Mouse (Mus musculus): ENCODE measurements around the gene 5730409E04Rik. TPM values are rescaled to one million over a fixed set of nuclear protein-coding genes. Genes with fewer than 3 reads are reported as not detected.

5730409E04Rik gene
- total RNA-seq, 2 experiments from 2014 or later = not detected

- ATAC-seq (replicated peaks; ENCODE audit: low FRiP score, low TSS enrichment, poor library complexity, severe bottlenecking) = no peak
These were observed 22.3 kb downstream of the 5730409E04Rik start for GRCm38 (mm10) chr4:126631922-126632321.

GRCm38 (mm10) chr4:126632668-126633067 lies 23.1 kb downstream of the 5730409E04Rik start:
- no peak for ATAC-seq (replicated peaks; ENCODE audit: low FRiP score, low TSS enrichment, poor library complexity, severe bottlenecking)

GRCm38 (mm10) chr4:126636330-126636729 lies 26.7 kb downstream of the 5730409E04Rik start:
- no peak for ATAC-seq (replicated peaks; ENCODE audit: low FRiP score, low TSS enrichment, poor library complexity, severe bottlenecking)

GRCm38 (mm10) chr4:126637446-126637845 lies 27.8 kb downstream of the 5730409E04Rik start:
- ATAC-seq (replicated peaks; ENCODE audit: low FRiP score, low TSS enrichment, poor library complexity, severe bottlenecking) = no peak

- no peak for ATAC-seq (replicated peaks; ENCODE audit: low FRiP score, low TSS enrichment, poor library complexity, severe bottlenecking)
These were observed 29.7 kb downstream of the 5730409E04Rik start for GRCm38 (mm10) chr4:126639339-126639738.

- no peak for ATAC-seq (replicated peaks; ENCODE audit: low FRiP score, low TSS enrichment, poor library complexity, severe bottlenecking)
These were observed 32.3 kb downstream of the 5730409E04Rik start for GRCm38 (mm10) chr4:126641901-126642300.

GRCm38 (mm10) chr4:126643815-126644214 lies 34.2 kb downstream of the 5730409E04Rik start:
- ATAC-seq (replicated peaks; ENCODE audit: low FRiP score, low TSS enrichment, poor library complexity, severe bottlenecking) = no peak

- ATAC-seq (replicated peaks; ENCODE audit: low FRiP score, low TSS enrichment, poor library complexity, severe bottlenecking) = no peak
These were observed 34.8 kb downstream of the 5730409E04Rik start for GRCm38 (mm10) chr4:126644333-126644963.

- ATAC-seq (replicated peaks; ENCODE audit: low FRiP score, low TSS enrichment, poor library complexity, severe bottlenecking) = no peak
These were observed 38.6 kb downstream of the 5730409E04Rik start for GRCm38 (mm10) chr4:126647996-126648910.

- no peak for ATAC-seq (replicated peaks; ENCODE audit: low FRiP score, low TSS enrichment, poor library complexity, severe bottlenecking)
These were observed 43.5 kb downstream of the 5730409E04Rik start for GRCm38 (mm10) chr4:126653148-126653547.

GRCm38 (mm10) chr4:126655356-126655755 lies 45.7 kb downstream of the 5730409E04Rik start:
- peak; percentile 70 for ATAC-seq (replicated peaks; ENCODE audit: low FRiP score, low TSS enrichment, poor library complexity, severe bottlenecking)

- ATAC-seq (replicated peaks; ENCODE audit: low FRiP score, low TSS enrichment, poor library complexity, severe bottlenecking) = no peak
These were observed 51.6 kb downstream of the 5730409E04Rik start for GRCm38 (mm10) chr4:126661249-126661648.

Other genes with a start within 250 kb of the 5730409E04Rik start
- gene Ago3, start 180.3 kb upstream of the 5730409E04Rik start, total RNA-seq (2014; fragmentation: Nextera tagmentation) = 18.0 and 31.5 TPM in 2 replicates
- gene Ago3, start 180.3 kb upstream of the 5730409E04Rik start, total RNA-seq (2017) = 3.0 and 20.2 TPM in 2 replicates
- gene Ago1, start 141.2 kb upstream of the 5730409E04Rik start, total RNA-seq (2014; fragmentation: Nextera tagmentation) = 35.3 and 42.6 TPM in 2 replicates
- 23.3 and 32.2 TPM in 2 replicates for gene Ago1, start 141.2 kb upstream of the 5730409E04Rik start, total RNA-seq (2017)
- 0.90 and 1.0 TPM in 2 replicates for gene Ago4, start 76.3 kb upstream of the 5730409E04Rik start, total RNA-seq (2014; fragmentation: Nextera tagmentation)
- 2.0 and 3.5 TPM in 2 replicates for gene Ago4, start 76.3 kb upstream of the 5730409E04Rik start, total RNA-seq (2017)
- gene Clspn, start 52.9 kb upstream of the 5730409E04Rik start, total RNA-seq (2014; fragmentation: Nextera tagmentation) = 48.9 and 73.1 TPM in 2 replicates
- 92.8 and 119 TPM in 2 replicates for gene Clspn, start 52.9 kb upstream of the 5730409E04Rik start, total RNA-seq (2017)
- gene Psmb2, start 67.8 kb downstream of the 5730409E04Rik start, total RNA-seq (2014; fragmentation: Nextera tagmentation) = 290 and 339 TPM in 2 replicates
- gene Psmb2, start 67.8 kb downstream of the 5730409E04Rik start, total RNA-seq (2017) = 111 and 188 TPM in 2 replicates
- not detected in 2 replicates for gene Tfap2e, start 126.4 kb downstream of the 5730409E04Rik start, total RNA-seq (2014; fragmentation: Nextera tagmentation)
- gene Tfap2e, start 126.4 kb downstream of the 5730409E04Rik start, total RNA-seq (2017) = not detected in 2 replicates
- 14.3 and 22.2 TPM in 2 replicates for gene Ncdn, start 143.6 kb downstream of the 5730409E04Rik start, total RNA-seq (2014; fragmentation: Nextera tagmentation)
- gene Ncdn, start 143.6 kb downstream of the 5730409E04Rik start, total RNA-seq (2017) = 5.9 and 11.7 TPM in 2 replicates
- 24.1 and 25.1 TPM in 2 replicates for gene AU040320, start 143.7 kb downstream of the 5730409E04Rik start, total RNA-seq (2014; fragmentation: Nextera tagmentation)
- 9.7 and 20.0 TPM in 2 replicates for gene AU040320, start 143.7 kb downstream of the 5730409E04Rik start, total RNA-seq (2017)